Mouse (Mus musculus) neutrophil, adult 65 days (primary cell): ENCODE results near the gene Cfap74. TPM values are rescaled to one million over a fixed set of nuclear protein-coding genes. Genes with fewer than 3 reads are reported as not detected.

Experiments used
- total RNA-seq: library from RNA; stranded (reverse); gene quantifications from 2 replicates; pipeline ENCODE4 v1.2.4, GENCODE M21; 2023

The Cfap74 gene
- total RNA-seq, result 0.48 and 0.63 TPM in 2 replicates

GRCm38 (mm10) chr4:155409058-155409776, at the start of gene Cfap74:
Gene Cfap74, plus strand, starts transcription at chr4:155409190.

GRCm38 (mm10) chr4:155361303-155361791, 47.6 kb upstream of the Cfap74 start, which contains the start of gene Prkcz:
Gene Prkcz, minus strand, starts transcription at chr4:155361361.

GRCm38 (mm10) chr4:155397511-155398221, 11.3 kb upstream of the Cfap74 start, which contains the start of gene Gabrd:
Gene Gabrd, minus strand, starts transcription at chr4:155398112.

GRCm38 (mm10) chr4:155468952-155469351, 60.0 kb downstream of the Cfap74 start, which contains the start of gene Tmem52:
Gene Tmem52, plus strand, starts transcription at chr4:155469114.

GRCm38 (mm10) chr4:155490990-155491504, 82.1 kb downstream of the Cfap74 start, which contains the start of gene Gnb1:
Gene Gnb1, plus strand, starts transcription at chr4:155491361.

Other genes starting within 250 kb of the Cfap74 start
- gene Ski, start 186.6 kb upstream of the Cfap74 start, total RNA-seq, result 31.3 and 42.2 TPM in 2 replicates
- gene Faap20, start 159.4 kb upstream of the Cfap74 start, total RNA-seq, result 25.1 and 39.4 TPM in 2 replicates
- 0.75 and 1.2 TPM in 2 replicates for gene Prkcz, start 47.8 kb upstream of the Cfap74 start, total RNA-seq
- gene Gabrd, start 11.1 kb upstream of the Cfap74 start, total RNA-seq, result not detected in 2 replicates
- not detected in 2 replicates for gene Tmem52, start 59.9 kb downstream of the Cfap74 start, total RNA-seq
- 221 and 270 TPM in 2 replicates for gene Gnb1, start 82.2 kb downstream of the Cfap74 start, total RNA-seq
- 364 and 368 TPM in 2 replicates for gene Nadk, start 153.2 kb downstream of the Cfap74 start, total RNA-seq
- gene Slc35e2, start 192.2 kb downstream of the Cfap74 start, total RNA-seq, result 13.1 and 16.4 TPM in 2 replicates
- 181 and 295 TPM in 2 replicates for gene Cdk11b, start 215.7 kb downstream of the Cfap74 start, total RNA-seq
- not detected in 2 replicates for gene Gm10563, start 236.2 kb downstream of the Cfap74 start, total RNA-seq
- gene Mmp23, start 244.2 kb downstream of the Cfap74 start, total RNA-seq, result 0.34 and 1.3 TPM in 2 replicates